Mouse (Mus musculus) spleen, postnatal 10 days (tissue): ENCODE results near the gene Aoc3.
"Not testable (repeated sequence)": the region's sequence is repeated elsewhere in the genome, so short reads cannot be mapped to it uniquely, and the experiment has no call there.

ENCODE experiments used
- DNase-seq, 2 experiments: peaks; one replicate each; pipeline ENCODE4 v3.0.0; 2021 to 2022; ENCODE audit warnings: low spot score in 2 of 2

Aoc3 gene

DNA sequence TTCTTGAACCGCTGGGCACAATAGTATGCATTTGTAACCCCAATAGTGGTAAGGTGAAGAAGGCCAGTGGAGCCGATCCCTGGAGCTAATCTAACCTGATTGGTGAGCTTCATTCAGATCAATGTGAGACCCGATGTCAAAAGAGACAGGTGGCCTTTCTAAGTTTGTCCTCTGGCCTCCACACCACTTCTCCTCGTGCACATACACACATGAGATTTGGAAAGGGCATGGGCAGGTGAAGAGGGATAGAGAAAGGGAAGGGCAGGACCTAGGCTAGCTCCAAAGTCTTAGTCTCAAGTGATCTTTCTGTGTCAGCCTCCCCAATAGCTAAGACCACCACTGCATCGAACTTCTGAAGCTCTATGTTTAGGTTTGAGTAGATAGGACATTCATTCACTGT lies 39.7 kb downstream of the Aoc3 start:
- DNase-seq = no peak

DNA sequence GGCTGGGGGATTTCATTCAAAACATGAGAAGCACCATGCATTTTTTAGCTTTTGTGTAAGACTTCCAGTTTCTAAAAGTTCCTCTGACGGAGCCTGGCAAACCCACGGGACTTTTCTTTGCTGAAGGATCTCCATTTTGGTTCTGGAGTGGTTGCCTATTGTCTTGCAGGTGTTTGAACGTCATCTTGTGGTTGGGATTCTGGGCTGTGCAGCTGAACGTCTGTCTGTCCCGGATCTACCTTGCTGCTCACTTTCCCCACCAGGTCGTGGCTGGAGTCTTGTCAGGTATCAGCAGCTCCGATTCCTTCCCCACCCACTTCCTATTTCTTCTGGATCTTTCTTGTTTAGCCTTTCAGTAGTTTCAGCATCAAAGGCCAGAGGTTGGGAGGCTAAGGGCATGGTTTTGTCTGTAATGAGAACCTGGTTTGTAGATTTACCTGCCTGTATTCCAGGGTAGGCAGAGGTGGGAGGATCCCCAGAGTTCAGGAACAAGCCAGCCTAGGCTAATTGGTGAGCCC lies 44.1 kb downstream of the Aoc3 start:
- DNase-seq = no peak

DNA sequence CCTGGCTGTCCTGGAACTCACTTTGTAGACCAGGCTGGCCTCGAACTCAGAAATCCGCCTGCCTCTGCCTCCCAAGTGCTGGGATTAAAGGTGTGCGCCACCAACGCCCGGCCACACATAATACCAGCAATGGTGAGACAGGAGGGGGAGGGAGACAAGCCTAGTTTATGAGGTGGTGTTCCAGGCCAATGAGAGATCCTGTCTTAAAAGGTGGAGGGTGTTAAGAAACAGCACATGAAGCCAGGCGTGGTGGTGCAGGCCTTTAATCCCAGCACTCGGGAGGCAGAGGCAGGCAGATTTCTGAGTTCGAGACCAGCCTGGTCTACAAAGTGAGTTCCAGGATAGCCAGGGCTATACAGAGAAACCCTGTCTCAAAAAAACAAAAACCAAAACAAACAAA lies 47.8 kb downstream of the Aoc3 start:
- not testable (repeated sequence) for DNase-seq

DNA sequence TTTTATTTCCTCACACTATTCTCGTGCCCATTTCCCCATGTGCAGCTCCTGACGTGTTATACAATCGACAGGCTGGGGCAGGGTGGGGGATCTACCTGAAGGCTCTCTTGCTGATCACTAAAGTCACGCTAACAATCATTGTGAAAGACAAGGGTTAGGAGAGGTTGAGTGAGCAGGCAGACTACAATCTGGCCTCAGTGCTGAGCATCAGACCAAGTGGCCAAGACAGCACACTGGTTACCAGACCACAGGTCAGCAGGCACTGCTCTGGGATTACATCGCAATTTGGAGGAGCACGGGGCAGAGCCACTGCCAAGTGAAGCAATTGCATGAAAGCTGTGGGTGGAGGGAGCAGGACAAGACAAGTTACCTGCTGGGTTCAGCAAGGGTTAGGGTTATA lies 48.5 kb downstream of the Aoc3 start:
- DNase-seq = no peak

DNA sequence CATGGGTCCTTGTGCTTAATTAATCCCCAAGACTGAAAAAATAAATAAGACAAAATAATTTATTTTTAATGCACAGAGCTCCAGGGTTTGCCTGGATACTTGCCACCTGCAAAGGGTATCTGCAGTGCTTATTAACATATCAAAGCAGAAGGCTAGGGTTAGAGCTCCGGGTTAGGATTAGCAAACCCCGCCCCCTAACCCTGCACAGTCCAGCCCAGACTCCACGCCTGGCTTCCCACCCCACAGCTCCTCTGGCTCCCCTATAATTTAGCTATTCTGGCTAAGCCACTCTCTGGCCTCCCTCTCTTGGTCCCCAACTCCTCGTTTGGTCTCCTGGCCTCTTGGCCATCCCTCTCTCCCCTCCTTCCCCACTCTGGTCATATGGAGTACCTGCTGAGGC lies 51.4 kb downstream of the Aoc3 start:
- no peak for DNase-seq
